Mouse (Mus musculus): ENCODE measurements around the gene Nr4a2.

DNA sequence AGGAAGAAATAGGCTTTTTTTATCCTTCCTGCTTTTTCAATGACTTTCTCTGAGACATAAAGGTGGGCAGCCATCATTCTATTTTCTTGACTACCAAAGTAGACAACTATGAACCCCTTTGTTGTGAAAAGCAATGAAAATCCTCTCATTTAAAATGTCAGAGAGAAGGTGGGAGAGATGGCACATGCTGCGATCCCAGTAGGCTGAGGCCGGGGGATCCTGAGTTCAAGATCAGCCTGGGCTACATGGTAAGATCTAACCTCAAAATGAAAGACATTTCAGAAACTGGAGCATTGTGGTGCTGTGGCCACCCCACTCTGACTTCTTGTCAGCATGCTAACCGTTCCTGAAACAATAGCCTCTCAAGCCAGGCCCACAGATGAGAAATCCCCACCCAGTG lies 23.6 kb downstream of the Nr4a2 start:
- TF ChIP-seq MEF2A (IDR thresholded peaks at IDR 0.05; ENCODE audit: extremely low read depth, insufficient replicate concordance, low read depth, low read length, poor library complexity, severe bottlenecking) (no peak), ZC3H11A (IDR thresholded peaks at IDR 0.05; ENCODE audit: low read depth, low read length) (no peak), POLR2A (IDR thresholded peaks at IDR 0.05; ENCODE audit: control insufficient read depth in 1 of 2, insufficient read depth in 1 of 2, low read depth in 1 of 2, low read length in 2 of 2, poor library complexity in 1 of 2) (no peak), UBTF (IDR thresholded peaks at IDR 0.05; ENCODE audit: borderline replicate concordance, insufficient read depth, low read depth, low read length) (no peak), GATA1 (IDR thresholded peaks at IDR 0.05; ENCODE audit: low read depth, low read length) (no peak), TCF12 (IDR thresholded peaks at IDR 0.05; ENCODE audit: low read depth, low read length) (no peak), EP300 (IDR thresholded peaks at IDR 0.05; ENCODE audit: low read depth in 1 of 2, low read length in 2 of 2) (no peak), CTCF (IDR thresholded peaks at IDR 0.05 in 2 of 3, conservative IDR thresholded peaks at IDR 0.05 in 1 of 3; ENCODE audit: control insufficient read depth in 1 of 3, insufficient read depth in 1 of 3, low read depth in 2 of 3, low read length in 3 of 3, poor library complexity in 1 of 3, severe bottlenecking in 1 of 3) (no peak), MAFK (IDR thresholded peaks at IDR 0.05; ENCODE audit: borderline replicate concordance, low read depth, low read length) (no peak), MAZ (IDR thresholded peaks at IDR 0.05; ENCODE audit: low read depth, low read length) (no peak), BHLHE40 (IDR thresholded peaks at IDR 0.05; ENCODE audit: borderline replicate concordance, low read depth, low read length) (no peak), USF1 (IDR thresholded peaks at IDR 0.05; ENCODE audit: low read depth, low read length) (no peak), USF2 (IDR thresholded peaks at IDR 0.05; ENCODE audit: borderline replicate concordance in 1 of 2, insufficient read depth in 1 of 2, low read depth in 1 of 2, low read length in 2 of 2) (no peak), ELF1 (IDR thresholded peaks at IDR 0.05; ENCODE audit: low read depth, low read length) (no peak)
